Mouse (Mus musculus) thymus, postnatal 10 days (tissue): Measurements from ENCODE around the gene Rasl12.

Source experiments
- DNase-seq, 2 experiments: peaks; one replicate each; pipeline ENCODE4 v3.0.0; 2021; ENCODE audit warnings: low spot score in 2 of 2

Rasl12 gene

GRCm38 (mm10) chr9:65398279-65398678 lies at the start of gene Rasl12:
TSS of gene Rasl12 (plus strand) at chr9:65398506.
- DNase-seq: peak in 1 of 2 experiments; percentile 41

- no peak for DNase-seq
These were observed 45.1 kb upstream of the Rasl12 start for GRCm38 (mm10) chr9:65353251-65353650.

GRCm38 (mm10) chr9:65356561-65356960 lies 41.7 kb upstream of the Rasl12 start:
- DNase-seq: no peak

- no peak for DNase-seq
These were observed 41.3 kb upstream of the Rasl12 start for GRCm38 (mm10) chr9:65356971-65357370.

GRCm38 (mm10) chr9:65358956-65359480 lies 39.3 kb upstream of the Rasl12 start:
- no peak for DNase-seq

GRCm38 (mm10) chr9:65360641-65361448 lies 37.5 kb upstream of the Rasl12 start, which contains the start of gene Ubap1l:
TSS of gene Ubap1l (plus strand) at chr9:65361041.
- DNase-seq: no peak

GRCm38 (mm10) chr9:65363684-65364083 lies 34.6 kb upstream of the Rasl12 start:
- DNase-seq: no peak

- no peak for DNase-seq
These were observed 32.6 kb upstream of the Rasl12 start for GRCm38 (mm10) chr9:65365721-65366120.

- DNase-seq: no peak
These were observed 26.6 kb upstream of the Rasl12 start for GRCm38 (mm10) chr9:65371756-65372155.

GRCm38 (mm10) chr9:65372449-65372848 lies 25.9 kb upstream of the Rasl12 start:
- peak; percentile 31 to 70 for DNase-seq

GRCm38 (mm10) chr9:65374468-65375162 lies 23.7 kb upstream of the Rasl12 start:
- DNase-seq: no peak

GRCm38 (mm10) chr9:65375163-65375934 lies 23.0 kb upstream of the Rasl12 start:
- DNase-seq: no peak

- DNase-seq: no peak
These were observed 17.2 kb upstream of the Rasl12 start for GRCm38 (mm10) chr9:65381017-65381590.

- DNase-seq: no peak
These were observed 16.1 kb upstream of the Rasl12 start for GRCm38 (mm10) chr9:65382031-65382750.

- DNase-seq: no peak
These were observed 15.6 kb upstream of the Rasl12 start for GRCm38 (mm10) chr9:65382751-65383097.

- no peak for DNase-seq
These were observed 14.0 kb upstream of the Rasl12 start for GRCm38 (mm10) chr9:65384276-65384675.

- DNase-seq: no peak
These were observed 11.7 kb upstream of the Rasl12 start for GRCm38 (mm10) chr9:65386373-65387140.

GRCm38 (mm10) chr9:65390752-65391612 lies 7.3 kb upstream of the Rasl12 start:
- DNase-seq: no peak

- no peak for DNase-seq
These were observed 6.7 kb upstream of the Rasl12 start, which contains the start of gene Kbtbd13 for GRCm38 (mm10) chr9:65391613-65391964. TSS of gene Kbtbd13 (minus strand) at chr9:65391652.
